Mouse (Mus musculus): ENCODE measurements around the gene Maml2.

Gene Maml2

GRCm38 (mm10) chr9:13309807-13310206 lies 12.1 kb downstream of the Maml2 start:
- DNase-seq (ENCODE audit: low spot score in 2 of 2): no peak

DNA sequence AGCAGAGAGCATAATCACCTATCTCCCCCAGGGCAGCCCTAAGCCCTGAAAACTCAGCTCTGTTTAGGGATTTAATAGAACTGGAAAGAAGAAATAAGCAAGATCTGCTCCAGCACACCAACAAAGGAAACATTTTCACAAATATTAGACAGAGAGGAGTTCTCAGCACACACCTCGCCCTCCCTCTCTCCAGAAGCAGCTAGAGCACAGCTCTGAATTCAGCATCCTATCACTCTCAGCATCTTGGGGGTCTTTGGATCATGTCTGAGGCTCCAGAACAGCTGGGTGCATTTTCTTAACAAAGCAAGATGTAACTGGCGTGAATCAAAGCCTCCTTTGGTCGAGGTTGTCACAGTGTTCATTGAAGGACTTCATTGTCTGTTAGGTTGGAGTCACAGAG lies 12.5 kb downstream of the Maml2 start:
- DNase-seq (ENCODE audit: low spot score in 2 of 2): no peak

DNA sequence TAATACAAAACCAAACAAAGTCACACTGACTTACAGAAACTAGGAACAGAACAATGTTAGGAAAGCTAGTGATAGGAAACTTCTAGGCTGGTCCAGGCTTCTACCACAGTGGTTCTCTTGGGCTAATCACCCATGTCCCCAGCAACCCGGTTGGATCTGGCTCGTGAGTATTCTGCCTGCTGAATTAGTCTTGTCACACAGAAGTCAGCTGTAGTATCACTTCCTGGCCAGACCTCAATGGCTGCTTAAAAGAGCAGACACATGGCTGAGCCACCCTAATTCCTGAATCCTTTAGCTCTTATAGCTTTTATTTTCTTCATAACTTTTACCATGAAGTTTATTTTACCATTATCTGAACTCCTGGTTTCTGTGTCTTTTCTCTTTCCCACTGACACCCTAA lies 13.3 kb downstream of the Maml2 start:
- DNase-seq (ENCODE audit: low spot score in 2 of 2): no peak

DNA sequence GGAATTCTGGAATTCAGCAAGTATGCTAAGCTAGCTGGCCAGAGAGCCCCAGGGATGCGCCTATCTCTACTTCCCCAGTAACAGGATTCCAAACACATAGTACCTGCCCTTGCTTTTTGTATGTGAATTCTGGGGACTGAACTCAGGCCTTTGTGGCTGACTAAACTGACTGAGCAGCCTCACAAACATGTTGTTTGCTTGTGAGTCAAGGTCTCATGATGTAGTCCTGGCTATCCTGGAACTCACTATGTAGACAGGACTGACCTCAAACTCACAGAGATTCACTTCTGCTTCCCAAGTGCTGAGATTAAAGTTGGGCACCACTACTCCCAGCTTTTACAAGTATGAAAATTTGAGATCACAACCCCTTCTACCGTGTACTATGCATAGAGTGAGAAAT lies 16.2 kb downstream of the Maml2 start:
- no peak for DNase-seq (ENCODE audit: low spot score in 2 of 2)

GRCm38 (mm10) chr9:13314577-13315004 lies 16.8 kb downstream of the Maml2 start:
- DNase-seq (ENCODE audit: low spot score in 2 of 2): no peak

- no peak for DNase-seq (ENCODE audit: low spot score in 2 of 2)
Measured at GRCm38 (mm10) chr9:13315393-13315792, 17.6 kb downstream of the Maml2 start.

DNA sequence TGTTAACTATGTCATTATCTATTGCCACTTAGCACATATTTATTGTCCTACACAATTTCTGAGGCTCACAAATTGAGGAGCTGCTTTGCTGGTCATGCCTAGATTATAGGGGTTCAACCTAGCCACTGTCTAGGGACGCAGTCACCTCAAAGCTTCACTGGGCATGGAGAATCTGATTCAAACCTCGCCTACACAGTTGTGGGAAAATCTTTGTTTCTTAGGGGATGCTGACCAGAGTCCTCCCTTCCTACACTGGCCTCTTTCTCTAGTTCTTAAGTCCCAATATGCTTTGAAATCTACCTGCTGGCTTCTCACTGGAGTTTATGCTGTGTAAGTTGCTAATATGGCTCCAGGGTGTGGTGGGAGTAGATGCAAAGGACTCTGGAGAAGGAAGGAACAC lies 21.8 kb downstream of the Maml2 start:
- no peak for DNase-seq (ENCODE audit: low spot score in 2 of 2)

DNA sequence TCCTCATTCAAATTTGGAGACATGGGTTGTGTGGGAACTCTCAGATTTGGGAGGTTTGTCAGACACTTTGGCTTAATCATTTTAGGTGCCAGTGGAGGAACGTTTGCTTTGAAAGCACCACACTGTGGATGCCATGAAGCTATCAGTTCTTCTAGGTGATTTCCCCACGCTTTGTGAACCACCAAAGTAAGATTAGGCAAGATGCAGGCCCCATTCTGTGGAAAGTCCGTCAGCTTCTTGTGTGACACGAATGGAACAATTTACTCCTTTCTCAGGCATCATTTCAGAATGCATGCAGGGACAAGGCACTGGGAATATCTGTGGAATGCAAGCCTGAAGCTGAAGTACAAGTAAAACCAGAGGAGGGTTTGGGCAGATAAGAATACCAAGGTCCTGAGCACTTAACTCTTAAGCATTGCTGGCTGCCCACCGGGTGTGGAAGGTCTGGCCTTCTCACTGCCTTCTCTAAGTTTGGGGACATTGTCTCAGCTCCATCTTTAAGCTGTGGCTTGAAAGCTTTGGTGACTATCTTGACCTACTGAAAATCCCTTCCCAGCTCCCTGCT lies 23.1 kb downstream of the Maml2 start:
- DNase-seq (ENCODE audit: low spot score in 2 of 2): no peak

DNA sequence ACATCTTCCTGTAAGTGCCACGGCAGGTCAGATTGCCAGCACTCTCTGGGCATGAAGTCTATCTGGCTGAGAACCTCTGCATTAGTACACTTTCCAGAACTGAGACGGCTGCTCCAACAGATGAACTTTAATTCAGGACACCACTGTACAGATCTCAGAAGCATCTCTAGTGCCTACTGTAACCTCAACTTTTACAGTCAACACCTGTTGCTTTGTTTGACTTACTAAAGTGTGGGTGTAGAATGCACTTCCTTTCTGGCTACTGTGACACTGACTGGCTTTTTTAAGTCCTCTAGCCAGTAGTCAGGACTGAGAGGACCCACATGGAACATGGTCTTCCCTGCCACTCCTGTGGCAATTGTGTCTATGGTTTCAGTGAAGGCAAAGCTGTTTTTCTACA lies 25.3 kb downstream of the Maml2 start:
- no peak for DNase-seq (ENCODE audit: low spot score in 2 of 2)

- no peak for DNase-seq (ENCODE audit: low spot score in 2 of 2)
Measured at GRCm38 (mm10) chr9:13323612-13324011, 25.9 kb downstream of the Maml2 start.

DNA sequence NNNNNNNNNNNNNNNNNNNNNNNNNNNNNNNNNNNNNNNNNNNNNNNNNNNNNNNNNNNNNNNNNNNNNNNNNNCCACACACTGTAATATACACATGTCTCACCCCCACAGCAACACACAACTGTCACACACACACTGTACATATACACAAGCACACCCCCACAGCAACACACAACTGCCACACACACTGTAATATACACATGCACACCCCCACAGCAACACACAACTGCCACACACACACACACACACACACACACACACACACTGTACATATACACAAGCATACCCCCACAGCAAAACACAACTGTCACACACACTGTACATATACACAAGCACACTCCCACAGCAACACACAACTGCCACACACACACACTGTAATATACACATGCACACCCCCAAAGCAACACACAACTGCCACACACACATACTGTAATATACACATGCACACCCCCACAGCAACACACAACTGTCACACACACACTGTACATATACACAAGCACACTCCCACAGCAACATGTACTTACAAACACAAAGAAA lies 116.5 kb downstream of the Maml2 start:
- no peak for DNase-seq (ENCODE audit: low spot score in 2 of 2)

GRCm38 (mm10) chr9:13425031-13425940 lies 127.5 kb downstream of the Maml2 start:
- DNase-seq (ENCODE audit: low spot score in 2 of 2): peak; percentile 32 to 39

DNA sequence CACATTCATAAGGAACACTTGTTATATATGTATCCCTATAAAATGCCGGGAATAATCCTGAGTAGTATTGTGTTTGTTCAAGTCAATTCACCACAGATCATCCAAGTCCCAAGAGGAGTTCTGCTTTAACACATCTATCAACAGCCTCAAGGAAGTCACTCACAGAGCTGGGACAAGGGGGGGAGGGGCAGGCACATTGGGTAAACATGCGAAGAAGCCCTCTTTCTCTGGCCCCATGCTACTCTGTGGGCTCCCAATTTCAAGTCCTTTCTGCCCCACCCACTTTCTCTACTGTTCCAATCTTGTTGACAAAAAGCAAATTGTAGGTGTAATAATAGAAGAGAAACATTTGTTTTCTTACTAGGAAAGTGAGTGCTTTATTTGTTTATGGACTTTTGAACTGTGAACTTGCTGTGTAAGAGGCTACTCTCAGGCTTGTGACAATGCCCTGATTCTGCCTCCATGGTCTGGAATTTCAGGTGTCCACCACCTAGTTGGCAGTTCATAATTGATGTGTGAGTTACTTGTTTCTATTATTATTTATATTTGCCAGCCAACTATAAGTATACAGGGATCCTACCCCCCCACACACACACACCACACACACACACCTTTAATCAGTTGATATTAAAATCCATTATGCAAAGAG lies 131.8 kb downstream of the Maml2 start:
- DNase-seq (ENCODE audit: low spot score in 2 of 2): no peak

DNA sequence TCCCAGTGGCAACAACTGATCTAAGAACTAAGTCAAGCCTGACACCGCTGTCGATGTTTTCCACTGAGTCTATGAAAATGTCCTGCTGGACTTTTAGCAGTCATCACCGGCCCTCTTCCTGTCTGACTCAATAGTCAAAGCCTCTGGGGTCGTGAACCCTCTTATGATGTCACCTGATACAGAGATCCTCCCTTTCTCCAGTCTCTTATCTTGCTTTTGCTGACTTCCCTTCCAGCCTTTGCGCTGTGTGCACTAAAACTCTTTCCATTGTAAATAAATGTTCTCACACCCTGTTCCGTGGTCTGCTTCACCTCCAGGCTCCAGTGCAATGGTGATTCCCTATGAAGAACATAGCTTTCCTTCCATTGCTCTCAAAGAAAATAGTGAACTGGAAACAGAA lies 132.5 kb downstream of the Maml2 start:
- DNase-seq (ENCODE audit: low spot score in 2 of 2): no peak

GRCm38 (mm10) chr9:13430744-13431143 lies 133.0 kb downstream of the Maml2 start:
- no peak for DNase-seq (ENCODE audit: low spot score in 2 of 2)

- no peak for DNase-seq (ENCODE audit: low spot score in 2 of 2)
Measured at GRCm38 (mm10) chr9:13431646-13432045, 133.9 kb downstream of the Maml2 start.

DNA sequence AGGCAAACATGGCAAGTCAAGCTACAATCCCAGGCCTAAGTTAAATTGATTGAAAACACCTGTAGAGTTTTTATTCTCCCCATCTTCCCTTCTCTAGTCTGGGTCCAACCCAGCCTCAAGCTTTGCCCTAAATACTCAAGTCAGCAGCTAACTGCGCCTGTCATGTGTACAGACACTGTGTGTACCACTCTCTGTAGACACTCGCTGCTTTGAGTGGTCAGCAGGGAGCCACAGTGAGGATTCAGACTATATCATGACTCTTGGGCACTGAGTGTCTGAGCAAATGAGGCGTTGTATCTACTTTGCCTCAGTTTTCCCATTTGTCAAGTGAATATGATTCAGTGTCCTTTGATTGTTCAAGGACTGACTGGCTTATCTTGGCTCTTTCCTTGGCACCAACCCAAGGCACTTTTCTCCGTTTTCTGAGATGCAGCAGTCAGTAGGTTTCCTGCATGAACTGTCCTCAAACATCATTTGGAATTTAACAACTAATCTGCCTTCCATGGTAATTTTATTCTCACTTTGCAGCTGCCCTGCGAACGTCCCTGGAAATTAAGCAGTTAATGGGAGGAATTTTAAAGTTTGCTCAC lies 135.8 kb downstream of the Maml2 start:
- DNase-seq (ENCODE audit: low spot score in 2 of 2): no peak

GRCm38 (mm10) chr9:13440911-13441310 lies 143.2 kb downstream of the Maml2 start:
- DNase-seq (ENCODE audit: low spot score in 2 of 2): no peak

- DNase-seq (ENCODE audit: low spot score in 2 of 2): no peak
Measured at GRCm38 (mm10) chr9:13442012-13442735, 144.4 kb downstream of the Maml2 start.

DNA sequence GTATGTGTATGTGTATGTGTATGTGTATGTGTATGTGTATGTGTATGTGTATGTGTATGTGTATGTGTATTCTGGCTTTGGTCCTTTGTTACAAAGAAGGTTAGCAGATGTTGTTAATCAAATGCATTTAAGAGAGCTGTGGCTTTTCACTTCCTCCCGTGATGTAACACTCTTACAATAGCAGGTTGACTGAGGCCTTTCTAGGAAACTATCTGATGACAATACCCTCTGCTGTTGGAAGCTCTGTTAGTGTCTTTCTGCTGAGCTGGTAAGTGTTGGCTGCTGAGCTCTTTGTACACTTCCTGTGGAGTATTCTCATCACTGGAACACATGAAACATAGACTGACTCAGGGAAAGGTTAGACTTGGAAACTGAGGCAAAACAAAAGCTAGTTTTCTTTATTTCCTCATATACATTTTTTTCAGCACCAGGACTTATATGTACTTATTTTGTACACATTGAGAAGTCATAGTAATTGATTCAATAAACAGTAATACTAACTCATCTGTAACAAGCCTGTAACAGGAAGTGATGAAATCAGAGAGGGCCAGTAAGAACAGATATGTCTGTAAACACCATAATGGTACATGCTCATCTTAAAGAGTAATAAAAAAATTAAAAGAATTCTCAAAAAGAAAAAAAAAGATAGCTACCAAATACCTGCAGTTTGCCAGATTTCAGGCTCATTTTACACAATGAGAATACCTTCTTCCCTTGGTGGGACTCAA lies 145.9 kb downstream of the Maml2 start:
- no peak for DNase-seq (ENCODE audit: low spot score in 2 of 2)

DNA sequence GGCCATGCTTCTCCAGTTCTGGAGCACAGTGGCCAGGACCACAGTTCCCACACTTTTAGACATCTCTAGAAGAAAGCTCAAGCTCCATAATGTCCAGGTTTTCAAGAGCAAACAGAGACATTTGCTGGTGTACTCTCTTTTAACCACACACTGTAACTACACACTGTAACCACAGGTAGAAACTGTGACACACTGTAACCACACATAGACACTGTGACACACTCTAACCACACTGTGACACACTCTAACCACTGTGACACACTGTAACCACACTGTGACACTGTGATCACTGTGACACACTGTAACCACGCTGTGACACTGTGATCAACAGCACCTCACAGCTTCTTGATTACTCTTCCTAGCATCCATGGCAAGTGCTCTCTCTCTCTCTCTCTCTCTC lies 148.5 kb downstream of the Maml2 start:
- DNase-seq (ENCODE audit: low spot score in 2 of 2): no peak

All from right cerebral cortex, postnatal 36 days (tissue).